Mouse (Mus musculus): ENCODE measurements around the gene Kcnmb3. TPM values are rescaled to one million over a fixed set of nuclear protein-coding genes. Genes with fewer than 3 reads are reported as not detected.

The Kcnmb3 gene
- total RNA-seq (2022), result not detected

- no peak for DNase-seq (ENCODE audit: low spot score in 2 of 2)
These were observed at the start of gene Kcnmb3 for GRCm38 (mm10) chr3:32492097-32493090. TSS of gene Kcnmb3 (minus strand) at chr3:32492231.

GRCm38 (mm10) chr3:32538091-32538490 is 46.1 kb upstream of the Kcnmb3 start:
- DNase-seq (ENCODE audit: low spot score in 2 of 2), result no peak

- DNase-seq (ENCODE audit: low spot score in 2 of 2), result peak; percentile 59 to 66
These were observed 45.5 kb upstream of the Kcnmb3 start for GRCm38 (mm10) chr3:32537556-32537955.

GRCm38 (mm10) chr3:32535692-32536091 is 43.7 kb upstream of the Kcnmb3 start:
- DNase-seq (ENCODE audit: low spot score in 2 of 2), result no peak

- no peak for DNase-seq (ENCODE audit: low spot score in 2 of 2)
These were observed 38.0 kb upstream of the Kcnmb3 start for GRCm38 (mm10) chr3:32530041-32530440.

GRCm38 (mm10) chr3:32529303-32529898 is 37.4 kb upstream of the Kcnmb3 start, which contains the start of gene Mfn1:
TSS of gene Mfn1 (plus strand) at chr3:32529465.
- peak; percentile 89 to 92 for DNase-seq (ENCODE audit: low spot score in 2 of 2)

- DNase-seq (ENCODE audit: low spot score in 2 of 2), result no peak
These were observed 35.1 kb upstream of the Kcnmb3 start for GRCm38 (mm10) chr3:32527181-32527580.

- DNase-seq (ENCODE audit: low spot score in 2 of 2), result no peak
These were observed 21.5 kb upstream of the Kcnmb3 start for GRCm38 (mm10) chr3:32513528-32513927.

GRCm38 (mm10) chr3:32512686-32513284 is 20.8 kb upstream of the Kcnmb3 start:
- DNase-seq (ENCODE audit: low spot score in 2 of 2), result no peak

GRCm38 (mm10) chr3:32511191-32511550 is 19.1 kb upstream of the Kcnmb3 start:
- no peak for DNase-seq (ENCODE audit: low spot score in 2 of 2)

- peak; percentile 95 for DNase-seq (ENCODE audit: low spot score in 2 of 2)
These were observed 18.6 kb upstream of the Kcnmb3 start for GRCm38 (mm10) chr3:32510375-32511190.

- DNase-seq (ENCODE audit: low spot score in 2 of 2), result no peak
These were observed 17.7 kb upstream of the Kcnmb3 start, which contains the start of gene Zfp639 for GRCm38 (mm10) chr3:32509496-32510374. TSS of gene Zfp639 (plus strand) at chr3:32510259.

GRCm38 (mm10) chr3:32508666-32509324 is 16.8 kb upstream of the Kcnmb3 start:
- DNase-seq (ENCODE audit: low spot score in 2 of 2), result peak; percentile 12 to 30

- no peak for DNase-seq (ENCODE audit: low spot score in 2 of 2)
These were observed 14.6 kb upstream of the Kcnmb3 start for GRCm38 (mm10) chr3:32506366-32507225.

- DNase-seq (ENCODE audit: low spot score in 2 of 2), result no peak
These were observed 13.8 kb upstream of the Kcnmb3 start for GRCm38 (mm10) chr3:32505841-32506240.

- DNase-seq (ENCODE audit: low spot score in 2 of 2), result no peak
These were observed 8.3 kb upstream of the Kcnmb3 start for GRCm38 (mm10) chr3:32500346-32500745.

- DNase-seq (ENCODE audit: low spot score in 2 of 2), result no peak
These were observed 4.7 kb upstream of the Kcnmb3 start for GRCm38 (mm10) chr3:32496711-32497070.

- no peak for DNase-seq (ENCODE audit: low spot score in 2 of 2)
These were observed 4.1 kb upstream of the Kcnmb3 start for GRCm38 (mm10) chr3:32495856-32496710.

All from gastrocnemius, adult 8-10 months (tissue).